Mouse (Mus musculus) hindbrain, embryonic 12.5 days (tissue): Measurements from ENCODE around the gene Cd164. TPM values are rescaled to one million over a fixed set of nuclear protein-coding genes. Genes with fewer than 3 reads are reported as not detected.

ENCODE experiments used
- ATAC-seq: fragments of 200-750 bp; cut with Nextera tagmentation; 2 replicates; pipeline ENCODE4 v1.8.0; 2017; ENCODE audit warnings: moderate TSS enrichment; ENCODE audit not compliant: low FRiP score
- H3K27ac ChIP-seq: fragments of 300-500 bp; sonication (generic); 2 replicates; pipeline ENCODE4 v1.5.1; 2016; ENCODE audit warnings: mild to moderate bottlenecking
- H3K27me3 ChIP-seq: fragments of 300-500 bp; sonication (generic); 2 replicates; pipeline ENCODE4 v1.6.1; 2016; ENCODE audit warnings: mild to moderate bottlenecking
- H3K36me3 ChIP-seq: fragments of 300-500 bp; sonication (generic); 2 replicates; pipeline ENCODE4 v1.6.1; 2016; ENCODE audit warnings: mild to moderate bottlenecking
- H3K4me1 ChIP-seq: fragments of 300-500 bp; sonication (generic); 2 replicates; pipeline ENCODE4 v1.6.1; 2016
- H3K4me2 ChIP-seq: fragments of 300-500 bp; sonication (generic); replicated peaks from 2 replicates; pipeline ENCODE4 v1.6.1; 2016; ENCODE audit warnings: mild to moderate bottlenecking
- H3K4me3 ChIP-seq: fragments of 300-500 bp; sonication (generic); 2 replicates; pipeline ENCODE4 v1.5.1; 2016; ENCODE audit warnings: mild to moderate bottlenecking
- H3K9ac ChIP-seq: fragments of 300-500 bp; sonication (generic); 2 replicates; pipeline ENCODE4 v1.6.1; 2016; ENCODE audit warnings: mild to moderate bottlenecking, moderate library complexity
- H3K9me3 ChIP-seq: fragments of 300-500 bp; sonication (generic); replicated peaks from 2 replicates; pipeline ENCODE4 v1.6.1; 2016; ENCODE audit warnings: mild to moderate bottlenecking
- WGBS: fragments of 180-500 bp; shearing (Covaris S2); methylation state at CpG from one replicate; pipeline ENCODE4 v1.1.7; 2016; 5-methylcytosine and 5-hydroxymethylcytosine counted together
- polyA plus RNA-seq: library from polyadenylated mRNA; unstranded; fragments of >200 nt; fragmentation: Nextera tagmentation; extraction: Ambion mirVana; gene quantifications from 2 replicates; pipeline ENCODE4 v1.2.1, GENCODE M21; 2016

Gene Cd164
- polyA plus RNA-seq, 1 experiment from 2014 or later: 106 TPM

DNA sequence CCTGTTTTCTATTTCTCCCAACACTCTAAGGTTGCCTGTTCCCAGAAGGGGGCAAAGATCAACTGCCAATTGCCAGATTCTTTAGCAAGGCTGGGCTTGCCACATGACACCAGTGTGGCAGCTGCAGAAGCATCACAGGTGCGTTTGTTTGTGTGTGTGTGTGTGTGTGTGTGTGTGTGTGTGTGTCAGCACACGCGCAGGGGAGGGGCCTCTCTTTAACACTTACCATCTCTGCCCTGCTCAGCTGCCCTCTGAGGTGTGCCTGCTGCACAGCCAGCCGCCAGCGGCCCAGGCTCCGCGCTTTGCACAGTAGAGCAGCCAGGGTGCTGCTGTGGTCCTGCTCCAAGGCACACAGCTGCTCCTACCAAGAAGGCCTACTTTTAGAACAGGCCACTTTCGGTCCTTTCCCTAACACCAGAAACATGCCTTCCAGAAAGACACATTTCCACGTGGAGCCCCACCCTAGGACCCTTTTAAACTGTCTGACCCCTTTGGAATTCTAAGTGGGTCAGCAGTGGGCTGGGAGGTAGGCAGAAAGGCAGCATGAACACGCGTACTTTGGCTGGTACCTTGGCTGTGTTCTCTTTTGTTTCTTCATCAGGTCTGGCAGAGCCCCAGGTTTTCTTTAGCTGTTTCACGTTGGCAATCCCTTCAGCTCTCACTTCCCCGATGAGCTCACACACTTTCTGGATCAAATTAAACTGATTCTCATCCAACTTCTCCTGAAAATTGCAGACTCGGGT, 33.8 kb downstream of the Cd164 start:
- H3K9ac ChIP-seq: no peak overlapping the region
- H3K27me3 ChIP-seq: 0 out of 2 replicates have a peak, but pooled peaks cover 2% of the 10 kb centered on the region
- 47% methylated on average over 14 of the region's 14 CpGs for WGBS
- H3K36me3 ChIP-seq: no peaks in the 10 kb centered on the region
- no peak overlapping the region for H3K4me3 ChIP-seq
- H3K9me3 ChIP-seq: peaks cover 6% of the 10 kb centered on the region
- peaks cover 5% of the 10 kb centered on the region; the same call in 1 of the 2 replicates for H3K4me1 ChIP-seq
- no peak overlapping the region for H3K27ac ChIP-seq
- no peak for ATAC-seq
- no peak overlapping the region for H3K4me2 ChIP-seq

DNA sequence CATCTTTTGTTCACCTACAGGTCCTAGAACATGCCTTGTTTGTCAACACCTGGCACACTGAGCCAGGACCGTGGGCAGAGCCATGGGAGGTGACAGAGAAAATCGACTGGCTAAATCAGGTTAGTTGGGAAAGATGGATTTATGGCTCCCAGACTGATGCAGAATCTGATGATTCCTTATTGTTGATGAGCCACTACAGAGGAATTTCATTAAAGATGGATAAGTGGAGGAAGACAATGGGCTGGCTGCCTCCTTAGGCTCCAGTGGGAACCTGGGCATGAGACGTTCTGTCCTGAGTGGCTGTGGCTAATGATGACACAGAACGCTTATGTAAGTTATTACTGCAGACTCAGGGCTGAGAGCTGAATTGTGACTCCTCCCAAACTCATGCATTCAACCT, 34.5 kb downstream of the Cd164 start:
- H3K27ac ChIP-seq: no peak overlapping the region
- 0 out of 2 replicates have a peak, but pooled peaks cover 2% of the 10 kb centered on the region for H3K27me3 ChIP-seq
- peaks cover 6% of the 10 kb centered on the region for H3K9me3 ChIP-seq
- no peak overlapping the region for H3K4me3 ChIP-seq
- no peak for ATAC-seq
- no peak overlapping the region for H3K9ac ChIP-seq
- no peaks in the 10 kb centered on the region for H3K36me3 ChIP-seq
- WGBS: 73% methylated on average over 4 of the region's 4 CpGs
- H3K4me1 ChIP-seq: peaks cover 5% of the 10 kb centered on the region; the same call in 1 of the 2 replicates
- no peak overlapping the region for H3K4me2 ChIP-seq

DNA sequence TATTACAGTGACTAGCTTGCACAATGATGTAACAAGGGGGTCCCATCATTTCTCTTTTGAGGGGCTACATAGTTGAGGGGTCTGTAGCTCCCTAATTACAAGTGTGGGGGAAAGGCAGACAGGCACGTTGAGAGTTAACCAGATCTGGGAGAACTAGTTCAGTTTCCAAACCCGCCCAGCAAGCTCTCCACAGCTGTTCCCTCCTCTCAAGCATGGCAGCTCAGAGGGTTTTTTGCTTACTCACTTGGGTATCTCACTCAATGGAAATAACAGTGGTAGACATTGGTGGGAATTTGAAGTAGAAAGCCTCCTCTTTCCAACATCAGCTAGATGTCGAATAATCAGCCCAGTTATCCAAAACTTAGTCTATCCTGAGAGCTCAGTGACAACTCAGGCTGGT, 35.9 kb downstream of the Cd164 start:
- H3K27ac ChIP-seq: no peak overlapping the region
- no peak overlapping the region for H3K4me2 ChIP-seq
- H3K4me3 ChIP-seq: no peak overlapping the region
- H3K9ac ChIP-seq: no peak overlapping the region
- H3K36me3 ChIP-seq: no peaks in the 10 kb centered on the region
- H3K27me3 ChIP-seq: 0 out of 2 replicates have a peak, but pooled peaks cover 2% of the 10 kb centered on the region
- no peak for ATAC-seq
- H3K4me1 ChIP-seq: peaks cover 5% of the 10 kb centered on the region; the same call in 1 of the 2 replicates
- 89% methylated on average over 3 of the region's 3 CpGs for WGBS
- H3K9me3 ChIP-seq: no peaks in the 10 kb centered on the region; the same call in 1 of the 2 replicates

DNA sequence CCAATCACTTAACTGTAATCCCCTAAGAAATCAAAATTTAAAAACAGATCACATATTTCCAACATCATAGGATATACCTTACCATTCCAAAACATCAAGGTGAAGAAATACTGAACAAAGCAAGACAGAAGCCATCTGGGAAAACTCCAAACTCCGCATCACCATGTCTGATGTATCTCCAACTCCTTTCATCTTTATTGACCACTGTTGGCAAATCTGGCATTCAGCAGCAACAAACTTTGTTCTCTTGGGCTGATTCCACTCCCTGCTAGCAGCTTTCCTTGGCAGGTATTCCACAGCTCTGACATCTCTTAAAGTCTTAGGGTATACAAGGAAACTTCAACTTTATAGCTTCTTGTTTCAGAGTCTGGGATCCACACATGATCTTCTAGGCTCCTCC, 39.2 kb downstream of the Cd164 start:
- WGBS: 97% methylated on average over 1 of the region's 1 CpGs
- Histone ChIP-seq H3K9me3 (peaks cover 14% of the 10 kb centered on the region; the same call in 1 of the 2 replicates), H3K4me2 (no peak overlapping the region), H3K4me3 (no peak overlapping the region), H3K4me1 (no peaks in the 10 kb centered on the region), H3K27me3 (0 out of 2 replicates have a peak, but pooled peaks cover 2% of the 10 kb centered on the region), H3K9ac (no peak overlapping the region), H3K27ac (no peak overlapping the region), H3K36me3 (no peaks in the 10 kb centered on the region)
- ATAC-seq: no peak

DNA sequence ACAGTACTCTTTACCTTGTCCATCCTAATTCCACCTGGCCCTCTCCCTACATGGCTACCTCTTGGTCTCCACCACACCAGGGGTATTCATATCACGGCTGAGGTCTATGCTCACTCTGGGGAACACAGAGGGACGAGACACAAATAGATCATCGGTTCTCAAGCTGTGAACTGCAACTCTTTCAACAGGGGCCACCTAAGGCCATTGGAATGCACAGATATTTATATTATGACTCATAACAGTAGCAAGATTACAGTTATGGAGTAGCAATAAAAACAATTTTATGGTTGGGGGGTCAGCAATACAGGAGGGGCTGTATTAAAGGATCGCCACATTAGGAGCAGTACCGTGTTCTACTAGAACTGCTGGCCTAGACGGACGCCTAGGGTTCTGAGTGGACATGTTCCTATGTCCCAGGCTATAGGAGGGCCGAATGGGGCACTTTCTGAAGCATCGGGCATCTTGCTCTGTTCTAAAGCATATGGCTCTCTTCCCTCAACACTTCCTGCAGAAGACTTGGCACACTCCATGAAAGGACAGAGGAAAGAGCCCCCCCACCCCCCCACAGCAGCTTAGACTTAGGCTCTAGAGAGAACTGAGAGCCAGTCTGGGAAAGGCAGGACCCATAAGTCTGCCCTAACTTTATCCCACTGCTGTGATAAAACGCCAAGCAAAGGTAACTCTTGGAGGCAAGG, 42.6 kb downstream of the Cd164 start:
- 90% methylated on average over 10 of the region's 10 CpGs for WGBS

DNA sequence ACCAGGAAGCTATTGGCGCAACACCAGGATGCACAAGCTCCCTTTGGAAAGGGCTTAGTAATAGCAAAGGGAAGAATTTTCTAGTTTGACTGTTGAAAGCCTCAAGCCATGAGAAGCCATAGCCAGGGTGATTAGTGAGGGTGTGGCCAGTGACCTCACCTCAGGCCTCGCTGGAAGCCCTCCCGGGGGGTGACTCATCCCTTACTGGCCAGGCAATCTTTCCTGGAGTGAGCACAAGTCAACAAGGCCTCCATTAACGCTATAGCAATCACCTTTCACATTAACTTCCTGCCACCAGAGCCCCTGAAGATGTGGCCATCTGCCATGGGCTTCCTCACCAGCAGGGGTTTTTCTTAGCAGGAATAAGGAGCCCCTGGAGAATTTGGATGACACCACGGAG, 45.9 kb downstream of the Cd164 start:
- 38% methylated on average over 5 of the region's 5 CpGs for WGBS
- Histone ChIP-seq H3K27ac (no peak overlapping the region), H3K9me3 (peaks cover 14% of the 10 kb centered on the region; the same call in 1 of the 2 replicates), H3K4me3 (no peak overlapping the region), H3K4me1 (no peaks in the 10 kb centered on the region), H3K4me2 (no peak overlapping the region), H3K27me3 (no peaks in the 10 kb centered on the region), H3K9ac (no peak overlapping the region), H3K36me3 (no peaks in the 10 kb centered on the region)
- no peak for ATAC-seq

More for the DNA sequence above, 42.6 kb downstream of the Cd164 start:
- no peaks in the 10 kb centered on the region for H3K27me3 ChIP-seq
- no peaks in the 10 kb centered on the region for H3K4me1 ChIP-seq
- H3K27ac ChIP-seq: no peak overlapping the region
- peaks cover 14% of the 10 kb centered on the region; the same call in 1 of the 2 replicates for H3K9me3 ChIP-seq
- no peak for ATAC-seq
- no peaks in the 10 kb centered on the region for H3K36me3 ChIP-seq
- H3K4me2 ChIP-seq: no peak overlapping the region
- no peak overlapping the region for H3K4me3 ChIP-seq
- H3K9ac ChIP-seq: no peak overlapping the region

DNA sequence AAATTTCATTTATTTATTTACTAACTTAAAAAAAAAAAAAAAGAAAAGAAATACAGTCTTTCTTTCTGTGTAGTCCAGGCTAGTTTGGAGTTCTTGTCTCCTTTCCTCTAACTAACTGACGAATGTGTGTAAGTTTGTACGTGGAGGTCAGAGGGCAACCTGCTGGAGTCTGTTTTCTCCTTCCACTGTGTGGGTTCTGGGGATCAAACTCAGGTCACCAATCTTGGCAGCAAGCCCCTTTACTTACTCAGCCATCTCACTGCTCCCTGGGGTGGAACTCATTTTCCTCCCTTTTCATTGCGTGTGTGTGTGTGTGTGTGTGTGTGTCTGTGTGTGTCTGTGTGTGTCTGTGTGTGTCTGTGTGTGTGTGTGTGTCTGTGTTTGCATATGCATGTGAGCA, 49.1 kb downstream of the Cd164 start:
- ATAC-seq: no peak
- Histone ChIP-seq H3K27ac (no peak overlapping the region), H3K9me3 (no peaks in the 10 kb centered on the region), H3K4me1 (no peaks in the 10 kb centered on the region), H3K4me3 (no peak overlapping the region), H3K27me3 (no peaks in the 10 kb centered on the region), H3K36me3 (no peaks in the 10 kb centered on the region), H3K4me2 (no peak overlapping the region), H3K9ac (no peak overlapping the region)
- WGBS: 36% methylated on average over 3 of the region's 3 CpGs

DNA sequence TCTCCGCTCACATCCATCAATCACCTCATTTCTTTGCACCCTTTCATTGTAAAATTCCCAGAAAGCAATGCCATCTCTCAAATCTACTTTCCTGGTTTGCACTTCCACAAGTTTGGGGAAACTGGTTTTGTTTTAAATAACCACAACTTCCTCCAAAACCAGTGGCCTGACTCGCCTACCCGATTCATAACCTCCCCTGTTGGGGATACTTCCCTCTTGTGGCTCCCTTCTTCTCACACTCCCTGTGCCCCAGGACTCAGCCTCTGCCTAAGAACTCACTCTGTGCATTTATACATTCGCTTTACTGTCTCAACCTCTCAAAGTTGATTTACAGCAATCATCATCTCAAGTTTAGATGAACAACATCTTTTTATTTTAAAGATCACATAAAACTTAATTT, 51.9 kb downstream of the Cd164 start:
- no peak for ATAC-seq
- H3K27me3 ChIP-seq: no peaks in the 10 kb centered on the region
- no peak overlapping the region for H3K4me2 ChIP-seq
- 88% methylated on average over 4 of the region's 4 CpGs for WGBS
- no peak overlapping the region for H3K27ac ChIP-seq
- H3K9me3 ChIP-seq: no peaks in the 10 kb centered on the region
- H3K4me1 ChIP-seq: no peaks in the 10 kb centered on the region
- no peak overlapping the region for H3K4me3 ChIP-seq
- H3K9ac ChIP-seq: no peak overlapping the region
- H3K36me3 ChIP-seq: no peaks in the 10 kb centered on the region

DNA sequence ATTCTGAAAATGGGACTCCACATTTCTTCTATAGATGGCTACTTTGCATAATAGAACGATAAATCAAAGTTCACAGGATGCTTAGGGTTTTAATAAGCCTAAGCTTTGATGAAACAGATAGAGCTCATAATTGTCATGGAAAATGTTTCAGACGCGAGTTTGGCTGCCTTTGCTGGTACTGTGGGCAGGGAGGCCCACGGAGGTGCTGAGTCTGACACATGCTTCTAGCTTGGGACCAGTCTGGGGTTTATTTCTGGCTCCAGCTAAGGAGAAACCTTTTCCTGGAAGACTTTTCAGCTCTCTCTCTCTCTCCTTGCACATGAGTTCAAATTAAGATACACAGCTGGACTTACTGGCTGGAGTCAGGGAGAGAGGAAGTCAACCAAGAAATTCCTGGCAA, 53.1 kb downstream of the Cd164 start:
- H3K4me3 ChIP-seq: no peak overlapping the region
- no peaks in the 10 kb centered on the region for H3K36me3 ChIP-seq
- WGBS: 85% methylated on average over 4 of the region's 4 CpGs

DNA sequence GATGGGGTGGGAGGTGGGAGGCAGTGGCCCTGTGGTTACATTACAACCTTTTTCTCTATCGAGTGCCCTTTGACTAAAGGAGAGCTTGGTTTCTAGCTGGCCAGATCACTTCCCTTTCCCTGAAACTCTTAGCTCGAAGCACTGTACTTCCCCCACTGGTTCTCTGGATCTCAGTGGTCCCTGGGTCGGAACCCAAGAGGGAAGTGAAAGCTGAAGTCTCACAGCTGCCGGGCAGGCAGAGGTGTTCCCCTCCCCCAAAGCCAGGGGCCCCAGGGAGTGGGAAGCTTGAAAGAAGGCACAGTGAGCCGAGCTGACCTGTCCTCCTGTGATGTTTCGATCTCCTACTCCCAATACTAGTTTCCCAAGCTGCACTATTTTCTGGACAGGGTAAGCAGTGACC, 54.0 kb downstream of the Cd164 start:
- 32% methylated on average over 6 of the region's 6 CpGs for WGBS
- H3K4me2 ChIP-seq: no peak overlapping the region
- no peak for ATAC-seq
- no peaks in the 10 kb centered on the region for H3K4me1 ChIP-seq
- no peak overlapping the region for H3K9ac ChIP-seq
- H3K4me3 ChIP-seq: no peak overlapping the region
- H3K36me3 ChIP-seq: no peaks in the 10 kb centered on the region
- H3K27me3 ChIP-seq: no peaks in the 10 kb centered on the region
- H3K27ac ChIP-seq: no peak overlapping the region
- no peaks in the 10 kb centered on the region for H3K9me3 ChIP-seq

More for the DNA sequence above, 53.1 kb downstream of the Cd164 start:
- no peaks in the 10 kb centered on the region for H3K9me3 ChIP-seq
- H3K9ac ChIP-seq: no peak overlapping the region
- H3K4me1 ChIP-seq: no peaks in the 10 kb centered on the region
- no peak for ATAC-seq
- no peak overlapping the region for H3K27ac ChIP-seq
- no peaks in the 10 kb centered on the region for H3K27me3 ChIP-seq
- no peak overlapping the region for H3K4me2 ChIP-seq

DNA sequence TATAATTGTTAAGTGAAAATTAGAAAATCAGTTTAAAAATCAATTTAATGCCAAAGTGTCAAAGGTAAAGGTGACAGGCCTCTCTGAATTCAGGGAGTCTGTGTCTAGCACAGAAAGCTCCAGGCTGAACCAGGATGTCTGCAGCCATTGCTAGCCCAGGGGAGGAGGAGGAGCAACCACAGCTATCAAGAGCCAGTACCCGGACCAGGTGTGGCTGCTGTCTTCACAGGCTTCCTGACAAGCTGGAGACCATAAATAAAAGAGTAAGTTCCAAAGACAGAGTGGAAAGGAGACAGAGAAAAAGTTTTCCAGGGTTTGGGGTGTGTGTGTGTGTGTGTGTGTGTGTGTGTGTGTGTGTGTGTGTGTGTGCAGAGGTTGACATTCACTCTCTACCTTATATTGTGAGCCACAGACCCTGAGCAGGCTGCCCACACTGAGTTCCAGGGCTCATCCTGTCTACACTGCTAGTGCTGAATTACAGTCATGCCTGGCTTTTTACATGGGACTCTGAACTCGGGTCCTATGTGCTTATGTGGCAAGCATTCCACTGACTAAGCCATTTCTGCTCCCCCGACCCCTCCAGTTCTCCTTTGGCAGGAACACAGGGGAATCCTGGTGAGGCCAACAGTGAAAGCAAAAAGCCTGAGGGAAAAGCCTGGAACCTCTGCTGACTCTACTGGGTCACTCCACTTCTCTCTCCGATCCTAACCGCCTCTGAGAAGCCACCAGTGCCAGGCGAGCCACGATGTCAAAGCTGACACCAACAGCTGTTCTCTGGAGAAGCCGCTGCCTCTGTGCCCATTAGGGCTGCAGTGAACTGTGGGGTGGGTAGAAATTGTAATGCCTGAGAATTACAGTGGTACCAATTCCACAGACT, 56.5 kb downstream of the Cd164 start:
- ATAC-seq: no peak
- Histone ChIP-seq H3K27me3 (no peaks in the 10 kb centered on the region), H3K36me3 (no peaks in the 10 kb centered on the region), H3K9me3 (no peaks in the 10 kb centered on the region), H3K4me1 (no peaks in the 10 kb centered on the region), H3K9ac (no peak overlapping the region), H3K4me3 (no peak overlapping the region), H3K27ac (no peak overlapping the region), H3K4me2 (no peak overlapping the region)
- 74% methylated on average over 8 of the region's 8 CpGs for WGBS

DNA sequence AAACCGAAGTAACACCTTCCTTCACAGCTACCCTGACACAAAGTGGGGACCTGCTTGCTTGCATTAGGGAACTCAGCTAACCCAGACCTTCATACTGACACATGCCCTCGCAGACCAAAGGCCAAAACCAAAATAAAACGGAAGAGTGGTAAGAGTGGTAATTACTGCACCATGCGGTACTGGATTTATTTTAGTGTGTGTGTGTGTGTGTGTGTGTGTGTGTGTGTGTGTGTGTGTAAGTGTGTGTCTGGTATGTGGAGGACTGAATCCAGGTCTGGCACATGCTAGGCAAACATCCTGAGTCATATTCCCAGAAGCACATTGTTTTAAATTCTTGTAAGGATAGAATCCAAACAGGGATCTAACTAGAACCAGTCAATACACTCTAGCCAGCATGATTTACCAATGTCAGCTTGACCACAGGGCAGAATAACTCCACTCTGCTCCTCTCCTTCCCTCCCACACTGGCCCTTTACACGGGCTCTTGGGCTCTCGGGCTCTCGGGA, 57.2 kb downstream of the Cd164 start:
- no peak for ATAC-seq
- H3K36me3 ChIP-seq: no peaks in the 10 kb centered on the region
- no peak overlapping the region for H3K4me2 ChIP-seq
- no peak overlapping the region for H3K27ac ChIP-seq
- H3K9me3 ChIP-seq: no peaks in the 10 kb centered on the region
- H3K27me3 ChIP-seq: no peaks in the 10 kb centered on the region
- WGBS: 86% methylated on average over 7 of the region's 7 CpGs
- no peak overlapping the region for H3K9ac ChIP-seq
- no peak overlapping the region for H3K4me3 ChIP-seq
- H3K4me1 ChIP-seq: no peaks in the 10 kb centered on the region
